In genomic region chr1:87213735-87214704, GRCm38 (mm10) we compare ENCODE assay signal across 8 mouse cellular contexts. TPM values are rescaled to one million over a fixed set of nuclear protein-coding genes. Genes with fewer than 3 reads are reported as not detected.
DNase-seq lines count a peak whose midpoint lies in the region; ATAC-seq and TF ChIP-seq lines count a peak whose summit lies in the region.

Gene Eif4e2 (plus strand): TSS chr1:87213914.

- peak within 1 kb of the TSS; percentile 75 for H3K4me3 ChIP-seq in gastrocnemius, adult 2 months
- H3K4me3 ChIP-seq in hindbrain, postnatal 0 days (ENCODE audit: low read length), result peak within 1 kb of the TSS; percentile 89
- H3K4me3 ChIP-seq in left cerebral cortex, adult 2 months, result peak within 1 kb of the TSS; percentile 77

- under 1% methylated on average over 73 of the region's 99 CpGs for WGBS in hindbrain, postnatal 0 days

- H3K27ac ChIP-seq in gastrocnemius, adult 2 months, result peak within 1 kb of the TSS; percentile 97
- peak within 1 kb of the TSS; percentile 98 for H3K27ac ChIP-seq in hindbrain, postnatal 0 days
- H3K27ac ChIP-seq in left cerebral cortex, adult 2 months, result peak within 1 kb of the TSS; percentile 92

- H3K27me3 ChIP-seq in hindbrain, postnatal 0 days (ENCODE audit: insufficient read depth, low read length), result no peaks in the 10 kb centered on the region

- peaks cover 21% of the 10 kb centered on the region for H3K4me1 ChIP-seq in hindbrain, postnatal 0 days (ENCODE audit: insufficient read depth, low read length)

- ATAC-seq in common myeloid progenitor, adult 5-6 weeks (replicated peaks; ENCODE audit: low read depth, poor library complexity, severe bottlenecking), result peak; percentile 96
- ATAC-seq in hindbrain, postnatal 0 days, result peak; percentile 97
- ATAC-seq in megakaryocyte, adult 5-6 weeks (ENCODE audit: poor library complexity, severe bottlenecking), result peak; percentile 96

- peak; percentile 16 for TF ChIP-seq CTCF in gastrocnemius, adult 2 months (IDR thresholded peaks at IDR 0.05)
- TF ChIP-seq CTCF in hindbrain, postnatal 0 days (IDR thresholded peaks at IDR 0.05; ENCODE audit: low read depth), result peak; percentile 47
- TF ChIP-seq CTCF in left cerebral cortex, adult 2 months (IDR thresholded peaks at IDR 0.05), result no peak; the same call in 1 of the 2 replicates

- peak; percentile 98 for DNase-seq in ZHBTc4 (ENCODE audit: low read depth, low spot score)
- peak; percentile 98 for DNase-seq in gastrocnemius, adult 2 months
- DNase-seq in hindbrain, postnatal 0 days (ENCODE audit: low spot score), result peak; percentile 97
- peak; percentile 89 to 93 for DNase-seq in left cerebral cortex, adult 2 months (ENCODE audit: extremely low spot score in 1 of 2, low spot score in 2 of 2)
- peak; percentile 89 to 90 for DNase-seq in right cerebral cortex, adult 2 months (ENCODE audit: low spot score in 2 of 2)
- peak; percentile 96 for DNase-seq in urinary bladder, postnatal 14 days (ENCODE audit: low spot score)

- peak within 1 kb of the TSS; percentile 93 for H3K9ac ChIP-seq in hindbrain, postnatal 0 days (replicated peaks; ENCODE audit: low read length)

- H3K36me3 ChIP-seq in hindbrain, postnatal 0 days (ENCODE audit: insufficient read depth, low read length), result peaks cover 4% of the 10 kb centered on the region; the same call in 1 of the 2 replicates

- intact Hi-C loops in gastrocnemius, adult 2 months (cut with DNase I), result no loop called here
- intact Hi-C loops in left cerebral cortex, adult 2 months (cut with DNase I), result loop anchor here (10.0 kb wide), 2 partner anchors 541 to 779 kb away; partner anchors contain the start of gene Atg16l1

- peak within 1 kb of the TSS; percentile 71 for H3K4me2 ChIP-seq in hindbrain, postnatal 0 days (ENCODE audit: low read depth, low read length)

- H3K9me3 ChIP-seq in hindbrain, postnatal 0 days (ENCODE audit: low read length), result no peaks in the 10 kb centered on the region

RNA-seq across cellular contexts. Expression of gene Eif4e2, which starts in this region (rescaled TPM):
- total RNA-seq in common myeloid progenitor, adult 5-6 weeks (2017), result 147 and 157 TPM in 2 replicates
- total RNA-seq in gastrocnemius, adult 2 months (2021), result 10 to 100 TPM; 53.0 to 57.0 TPM
- 60.4 and 68.1 TPM in 2 replicates for total RNA-seq in hindbrain, postnatal 0 days (2014; rRNA removed)
- 99.7 and 103 TPM in 2 replicates for polyA plus RNA-seq in hindbrain, postnatal 0 days (2015; fragmentation: Nextera tagmentation; extraction: Ambion mirVana)
- 10 to 100 TPM; 59.8 to 60.1 TPM for total RNA-seq in left cerebral cortex, adult 2 months (2021)
- total RNA-seq in megakaryocyte, adult 5-6 weeks (2015), result 75.9 and 81.3 TPM in 2 replicates
- total RNA-seq in megakaryocyte, adult 5-6 weeks (2017), result 118 and 156 TPM in 2 replicates

Comparison
In these comparisons a context has a peak if more than half of its experiments do, and no peak if none do; other contexts are left out.
1. Peak in every context shown above with its lines: DNase-seq, ATAC-seq, H3K4me3 ChIP-seq and H3K27ac ChIP-seq.